Mouse (Mus musculus) kidney, adult 2 months (tissue): ENCODE measurements around the gene Gpr4. TPM values are rescaled to one million over a fixed set of nuclear protein-coding genes. Genes with fewer than 3 reads are reported as not detected.

Experiments used
- DNase-seq: peaks from one replicate; pipeline ENCODE4 v3.0.0; 2021
- H3K27ac ChIP-seq: fragments of 200-500 bp; 2 replicates; pipeline ENCODE4 v1.5.1; 2012; ENCODE audit warnings: low read depth, low read length, control low read depth, inconsistent platforms; ENCODE audit not compliant: insufficient read depth
- H3K27me3 ChIP-seq: fragments of 200-500 bp; replicated peaks from 2 replicates; pipeline ENCODE4 v1.6.1; 2012; ENCODE audit warnings: mild to moderate bottlenecking, moderate library complexity, low read length, inconsistent platforms; ENCODE audit not compliant: control insufficient read depth, insufficient read depth
- H3K36me3 ChIP-seq: fragments of 200-500 bp; 2 replicates; pipeline ENCODE4 v1.6.1; 2012; ENCODE audit warnings: mild to moderate bottlenecking, moderate library complexity, low read length, inconsistent platforms; ENCODE audit not compliant: control insufficient read depth, insufficient read depth
- H3K4me1 ChIP-seq: fragments of 200-500 bp; 2 replicates; pipeline ENCODE4 v1.6.1; 2011; ENCODE audit warnings: low read length; ENCODE audit not compliant: control insufficient read depth, insufficient read depth
- H3K4me3 ChIP-seq: fragments of 200-500 bp; 2 replicates; pipeline ENCODE4 v1.5.1; 2011; ENCODE audit warnings: mild to moderate bottlenecking, low read depth, low read length, control low read depth; ENCODE audit not compliant: insufficient read depth
- CTCF ChIP-seq: fragments of 200-500 bp; conservative IDR thresholded peaks from 2 replicates; pipeline ENCODE4 v1.5.1; 2011; ENCODE audit warnings: low read depth, mild to moderate bottlenecking, control low read depth, low read length, moderate library complexity, mixed read lengths; ENCODE audit not compliant: insufficient read depth, insufficient read length
- POLR2A ChIP-seq: fragments of 200-500 bp; IDR thresholded peaks from one replicate; pipeline ENCODE4 v1.6.1; 2011; ENCODE audit warnings: low read depth, low read length, control low read depth
- WGBS: fragments of 180-500 bp; shearing (Covaris S2); methylation state at CpG from one replicate; pipeline ENCODE4 v1.1.7; 2018; 5-methylcytosine and 5-hydroxymethylcytosine counted together
- polyA plus RNA-seq: library from polyadenylated mRNA; depleted of rRNA; stranded (reverse); fragments of >200 nt; gene quantifications from 2 replicates; pipeline ENCODE4 v1.2.3, GENCODE M21; 2012

The Gpr4 gene
- polyA plus RNA-seq, 1 experiment, result 10.1 TPM

GRCm38 (mm10) chr7:19258336-19258735 lies 46.0 kb downstream of the Gpr4 start:
- Histone ChIP-seq H3K4me3 (no peak overlapping the region), H3K27me3 (no peaks in the 10 kb centered on the region), H3K27ac (no peak overlapping the region), H3K36me3 (no peaks in the 10 kb centered on the region; the same call in 1 of the 2 replicates), H3K4me1 (0 out of 2 replicates have a peak, but pooled peaks cover 4% of the 10 kb centered on the region)
- 20% methylated on average over 3 of the region's 3 CpGs for WGBS
- peak; percentile 67 for DNase-seq
- no peak for TF ChIP-seq CTCF
- no peak for TF ChIP-seq POLR2A

GRCm38 (mm10) chr7:19265147-19265546 lies 52.8 kb downstream of the Gpr4 start:
- Histone ChIP-seq H3K4me3 (no peak overlapping the region), H3K27me3 (no peaks in the 10 kb centered on the region), H3K36me3 (no peaks in the 10 kb centered on the region; the same call in 1 of the 2 replicates), H3K4me1 (peaks cover 16% of the 10 kb centered on the region), H3K27ac (no peak overlapping the region)
- no peak for TF ChIP-seq CTCF
- TF ChIP-seq POLR2A, result no peak
- no peak for DNase-seq
- 77% methylated on average over 7 of the region's 7 CpGs for WGBS

- TF ChIP-seq CTCF (no peak), POLR2A (no peak)
- H3K4me3 ChIP-seq, result no peak overlapping the region
- no peaks in the 10 kb centered on the region for H3K27me3 ChIP-seq
- no peaks in the 10 kb centered on the region for H3K36me3 ChIP-seq
- DNase-seq, result peak; percentile 62
- 48% methylated on average over 10 of the region's 10 CpGs for WGBS
- peaks cover 16% of the 10 kb centered on the region for H3K4me1 ChIP-seq
- no peak overlapping the region; the same call in 1 of the 2 replicates for H3K27ac ChIP-seq
These were observed 53.8 kb downstream of the Gpr4 start for GRCm38 (mm10) chr7:19265928-19266822.

- H3K4me1 ChIP-seq, result peaks cover 16% of the 10 kb centered on the region
- peak overlapping the region; percentile 41; the same call in 1 of the 2 replicates for H3K27ac ChIP-seq
- no peaks in the 10 kb centered on the region for H3K36me3 ChIP-seq
- no peak for DNase-seq
- TF ChIP-seq POLR2A (no peak), CTCF (no peak)
- no peak overlapping the region for H3K4me3 ChIP-seq
- no peaks in the 10 kb centered on the region for H3K27me3 ChIP-seq
- 41% methylated on average over 10 of the region's 10 CpGs for WGBS
These were observed 54.7 kb downstream of the Gpr4 start for GRCm38 (mm10) chr7:19267051-19267450.

GRCm38 (mm10) chr7:19268993-19269681 lies 56.8 kb downstream of the Gpr4 start:
- Histone ChIP-seq H3K27me3 (no peaks in the 10 kb centered on the region), H3K27ac (peak overlapping the region; percentile 84), H3K4me3 (peak overlapping the region; percentile 87), H3K4me1 (peaks cover 19% of the 10 kb centered on the region), H3K36me3 (no peaks in the 10 kb centered on the region)
- 16% methylated on average over 10 of the region's 10 CpGs for WGBS
- peak; percentile 71 for DNase-seq
- no peak for TF ChIP-seq CTCF
- no peak for TF ChIP-seq POLR2A

GRCm38 (mm10) chr7:19269721-19270441 lies 57.5 kb downstream of the Gpr4 start:
- Histone ChIP-seq H3K36me3 (no peaks in the 10 kb centered on the region), H3K4me1 (peaks cover 19% of the 10 kb centered on the region), H3K27me3 (no peaks in the 10 kb centered on the region), H3K4me3 (peak overlapping the region; percentile 87), H3K27ac (peak overlapping the region; percentile 84)
- 3% methylated on average over 19 of the region's 19 CpGs for WGBS
- peak; percentile 84 for DNase-seq
- TF ChIP-seq CTCF, result no peak
- TF ChIP-seq POLR2A, result no peak
